Mouse (Mus musculus): Measurements from ENCODE around the gene C2cd6. TPM values are rescaled to one million over a fixed set of nuclear protein-coding genes. Genes with fewer than 3 reads are reported as not detected.
A peak's percentile ranks its signal among the peaks of the same experiment; 100 is the strongest.

The C2cd6 gene
- total and polyA plus RNA-seq, 3 experiments = not detected

DNA sequence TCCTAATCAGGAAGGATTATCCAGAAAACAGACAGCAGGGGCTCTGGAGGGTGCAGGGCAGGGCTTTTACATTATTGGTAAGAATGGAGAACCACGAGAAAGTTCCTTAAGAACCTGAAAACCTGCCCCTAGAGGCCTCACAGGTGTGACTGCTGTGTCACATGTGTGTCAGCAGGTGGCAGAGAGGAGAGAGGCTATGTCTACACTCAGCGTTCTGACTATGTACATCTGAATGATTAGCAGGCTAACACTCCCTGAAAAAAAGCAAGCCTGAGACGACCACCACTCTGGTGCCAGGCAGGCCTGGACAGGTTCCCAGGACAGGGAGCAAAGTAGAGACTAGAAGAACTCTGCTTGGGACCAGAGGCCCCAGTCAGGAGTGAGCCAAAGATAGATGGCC, 23.8 kb downstream of the C2cd6 start:
- peak; percentile 25 for DNase-seq (ENCODE audit: extremely low read depth)
- Histone ChIP-seq H3K9ac (ENCODE audit: insufficient read depth, low read depth) (no peak overlapping the region), H3K27ac (ENCODE audit: insufficient read depth, low read depth) (no peak overlapping the region), H3K4me3 (replicated peaks in 1 of 3; ENCODE audit: low read depth in 2 of 3, low read length in 2 of 3, poor library complexity in 1 of 3) (no peak overlapping the region), H3K27me3 (replicated peaks) (no peaks in the 10 kb centered on the region), H3K36me3 (replicated peaks in 1 of 2; ENCODE audit: control insufficient read depth in 1 of 2, insufficient read depth in 1 of 2, low read length in 1 of 2) (no peaks in the 10 kb centered on the region), H3K4me1 (ENCODE audit: control insufficient read depth in 1 of 2, insufficient read depth in 2 of 2) (peaks cover 2 to 9% of the 10 kb centered on the region in 2 experiments; a peak in 2 of 4 replicates), H3K4me2 (ENCODE audit: insufficient read depth, low read depth, poor library complexity, severe bottlenecking) (peak overlapping the region; percentile 50), H3K9me3 (replicated peaks; ENCODE audit: low read length) (no peaks in the 10 kb centered on the region), H3K79me2 (replicated peaks; ENCODE audit: control insufficient read depth, extremely low read depth, insufficient read depth, poor library complexity, severe bottlenecking) (no peaks in the 10 kb centered on the region)
- in situ Hi-C loops (cut with MboI; ENCODE audit: low pct_ligation_motif_present, low pct_unique_long_range_greater_than_20kb, low sequenced_read_pairs) = no loop called here
- dilution Hi-C loops (cut with MboI; ENCODE audit: extremely low pct_ligation_motif_present, extremely low pct_unique_long_range_greater_than_20kb, low sequenced_read_pairs) = no loop called here
- TF ChIP-seq POLR2AphosphoS2 (IDR thresholded peaks at IDR 0.05; ENCODE audit: low read depth, low read length) (no peak), MAX (IDR thresholded peaks at IDR 0.05; ENCODE audit: low read length) (peak; percentile 47; the same call in 1 of the 2 replicates), SMC3 (IDR thresholded peaks at IDR 0.05; ENCODE audit: low read depth, low read length) (peak; percentile 83), POLR2A (IDR thresholded peaks at IDR 0.05; ENCODE audit: low read depth, low read length) (no peak), RAD21 (IDR thresholded peaks at IDR 0.05; ENCODE audit: low read depth, low read length) (peak; percentile 41), USF1 (IDR thresholded peaks at IDR 0.05; ENCODE audit: low read depth, low read length) (no peak), ZKSCAN1 (IDR thresholded peaks at IDR 0.05; ENCODE audit: borderline replicate concordance, low read depth, low read length) (no peak), NELFE (IDR thresholded peaks at IDR 0.05; ENCODE audit: low read depth, low read length) (no peak), CTCF (conservative IDR thresholded peaks at IDR 0.05 in 1 of 2, IDR thresholded peaks at IDR 0.05 in 1 of 2; ENCODE audit: low read depth in 2 of 2, low read length in 2 of 2) (peak in 1 of 2 experiments; percentile 86; a peak in 2 of 4 replicates)

DNA sequence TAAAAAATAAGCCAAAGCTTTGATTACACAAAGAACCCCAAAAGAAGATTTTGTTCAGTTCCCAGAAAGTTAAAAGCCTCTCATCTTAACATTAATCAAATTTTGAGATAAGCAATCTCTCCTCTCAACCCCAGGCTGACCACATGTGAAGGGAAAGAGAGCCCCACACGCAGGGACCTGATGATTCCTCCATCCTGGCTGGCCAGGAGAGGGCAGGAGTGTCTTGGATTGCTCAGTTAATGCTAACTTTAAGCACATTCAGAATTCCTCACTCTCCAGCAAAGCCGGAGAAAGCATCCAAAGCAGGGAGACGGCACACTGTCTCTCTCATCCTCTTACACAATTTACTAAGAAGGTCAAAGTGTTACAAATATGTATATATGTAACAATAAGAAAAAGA, 26.7 kb downstream of the C2cd6 start:
- TF ChIP-seq MAFK (IDR thresholded peaks at IDR 0.05; ENCODE audit: insufficient replicate concordance, low read length) (no peak), USF1 (IDR thresholded peaks at IDR 0.05; ENCODE audit: low read depth, low read length) (no peak), RAD21 (IDR thresholded peaks at IDR 0.05; ENCODE audit: low read depth, low read length) (peak; percentile 44), CTCF (conservative IDR thresholded peaks at IDR 0.05 in 1 of 2, IDR thresholded peaks at IDR 0.05 in 1 of 2; ENCODE audit: low read depth in 2 of 2, low read length in 2 of 2) (peak in 1 of 2 experiments; percentile 58; a peak in 2 of 4 replicates), IRF4 (IDR thresholded peaks at IDR 0.05; ENCODE audit: low read depth, low read length) (no peak), SMC3 (IDR thresholded peaks at IDR 0.05; ENCODE audit: low read depth, low read length) (peak; percentile 29)
- in situ Hi-C loops (cut with MboI; ENCODE audit: low pct_ligation_motif_present, low pct_unique_long_range_greater_than_20kb, low sequenced_read_pairs) (loop anchor here (10.0 kb wide), 1 partner anchor 167 kb away; the partner anchor contains the start of gene Als2), dilution Hi-C loops (cut with MboI; ENCODE audit: extremely low pct_ligation_motif_present, extremely low pct_unique_long_range_greater_than_20kb, low sequenced_read_pairs) (no loop called here)
- no peak overlapping the region for H3K4me3 ChIP-seq (replicated peaks in 1 of 3; ENCODE audit: low read depth in 2 of 3, low read length in 2 of 3, poor library complexity in 1 of 3)
- no peaks in the 10 kb centered on the region for H3K27me3 ChIP-seq (replicated peaks)
- no peaks in the 10 kb centered on the region for H3K79me2 ChIP-seq (replicated peaks; ENCODE audit: control insufficient read depth, extremely low read depth, insufficient read depth, poor library complexity, severe bottlenecking)
- DNase-seq (ENCODE audit: extremely low read depth) = peak; percentile 3
- no peak overlapping the region for H3K9ac ChIP-seq (ENCODE audit: insufficient read depth, low read depth)
- no peak overlapping the region for H3K27ac ChIP-seq (ENCODE audit: insufficient read depth, low read depth)
- H3K4me1 ChIP-seq (ENCODE audit: control insufficient read depth in 1 of 2, insufficient read depth in 2 of 2) = peaks cover 2 to 9% of the 10 kb centered on the region in 2 experiments; a peak in 2 of 4 replicates
- H3K36me3 ChIP-seq (replicated peaks in 1 of 2; ENCODE audit: control insufficient read depth in 1 of 2, insufficient read depth in 1 of 2, low read length in 1 of 2) = no peaks in the 10 kb centered on the region
- H3K9me3 ChIP-seq (replicated peaks; ENCODE audit: low read length) = no peaks in the 10 kb centered on the region
- H3K4me2 ChIP-seq (ENCODE audit: insufficient read depth, low read depth, poor library complexity, severe bottlenecking) = no peak overlapping the region

DNA sequence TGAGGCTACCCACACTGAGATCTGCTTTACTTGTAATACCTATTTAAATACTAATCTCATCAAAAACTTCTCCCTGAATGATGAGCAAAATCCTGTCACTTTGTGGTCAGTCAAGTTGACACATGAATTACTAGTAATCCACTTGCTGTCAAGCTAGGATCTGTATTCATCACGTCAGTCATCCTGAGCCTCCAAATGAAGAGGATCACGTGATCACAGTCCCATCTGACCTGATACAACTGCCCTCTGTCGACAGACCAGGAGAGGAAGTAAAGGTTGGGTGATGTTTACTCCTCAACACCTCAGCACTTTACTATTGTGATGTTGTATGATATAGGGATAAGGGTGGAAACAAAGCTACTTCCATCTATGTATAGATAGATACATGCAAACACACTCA, 31.0 kb downstream of the C2cd6 start:
- no peak overlapping the region for H3K9ac ChIP-seq (ENCODE audit: insufficient read depth, low read depth)

More for the DNA sequence above, 31.0 kb downstream of the C2cd6 start:
- H3K27ac ChIP-seq (ENCODE audit: insufficient read depth, low read depth) = no peak overlapping the region
- TF ChIP-seq CHD2 (IDR thresholded peaks at IDR 0.05; ENCODE audit: low read length) (no peak), USF1 (IDR thresholded peaks at IDR 0.05; ENCODE audit: low read depth, low read length) (peak; percentile 66), USF2 (conservative IDR thresholded peaks at IDR 0.05; ENCODE audit: low read depth, low read length) (peak; percentile 68), ZC3H11A (IDR thresholded peaks at IDR 0.05; ENCODE audit: low read depth, low read length) (no peak)
- no peaks in the 10 kb centered on the region for H3K9me3 ChIP-seq (replicated peaks; ENCODE audit: low read length)
- DNase-seq (ENCODE audit: extremely low read depth) = no peak
- in situ Hi-C loops (cut with MboI; ENCODE audit: low pct_ligation_motif_present, low pct_unique_long_range_greater_than_20kb, low sequenced_read_pairs) = loop anchor here (10.0 kb wide), 1 partner anchor 171 kb away; the partner anchor contains the start of gene Als2
- no peaks in the 10 kb centered on the region for H3K36me3 ChIP-seq (replicated peaks in 1 of 2; ENCODE audit: control insufficient read depth in 1 of 2, insufficient read depth in 1 of 2, low read length in 1 of 2)
- H3K27me3 ChIP-seq (replicated peaks) = no peaks in the 10 kb centered on the region
- no peaks in the 10 kb centered on the region for H3K4me1 ChIP-seq (ENCODE audit: control insufficient read depth in 1 of 2, insufficient read depth in 2 of 2)
- no peak overlapping the region for H3K4me2 ChIP-seq (ENCODE audit: insufficient read depth, low read depth, poor library complexity, severe bottlenecking)
- H3K79me2 ChIP-seq (replicated peaks; ENCODE audit: control insufficient read depth, extremely low read depth, insufficient read depth, poor library complexity, severe bottlenecking) = no peaks in the 10 kb centered on the region
- dilution Hi-C loops (cut with MboI; ENCODE audit: extremely low pct_ligation_motif_present, extremely low pct_unique_long_range_greater_than_20kb, low sequenced_read_pairs) = no loop called here
- no peak overlapping the region for H3K4me3 ChIP-seq (replicated peaks in 1 of 3; ENCODE audit: low read depth in 2 of 3, low read length in 2 of 3, poor library complexity in 1 of 3)
